Mouse (Mus musculus) stomach, embryonic 14.5 days (tissue): ENCODE measurements around the gene Pard3. TPM values are rescaled to one million over a fixed set of nuclear protein-coding genes. Genes with fewer than 3 reads are reported as not detected.

ENCODE experiments used
- ATAC-seq: fragments of 200-750 bp; cut with Nextera tagmentation; 2 replicates; pipeline ENCODE4 v1.8.0; 2017; ENCODE audit warnings: low read depth, moderate TSS enrichment; ENCODE audit not compliant: insufficient number of reproducible peaks, insufficient read depth, low FRiP score
- H3K27ac ChIP-seq: fragments of 300-500 bp; sonication (generic); 2 replicates; pipeline ENCODE4 v1.5.1; 2014; ENCODE audit warnings: mild to moderate bottlenecking, low read length, moderate library complexity, mixed read lengths
- H3K27me3 ChIP-seq: fragments of 300-500 bp; sonication (generic); 2 replicates; pipeline ENCODE4 v1.6.1; 2014; ENCODE audit warnings: low read length, control low read depth, mixed read lengths; ENCODE audit not compliant: control insufficient read depth, insufficient read depth
- H3K36me3 ChIP-seq: fragments of 300-500 bp; sonication (generic); 2 replicates; pipeline ENCODE4 v1.6.1; 2014; ENCODE audit warnings: mild to moderate bottlenecking, control low read depth, low read length, moderate library complexity, mixed read lengths; ENCODE audit not compliant: control insufficient read depth, insufficient read depth
- H3K4me1 ChIP-seq: fragments of 300-500 bp; sonication (generic); 2 replicates; pipeline ENCODE4 v1.6.1; 2014; ENCODE audit warnings: low read length, control low read depth, mixed read lengths; ENCODE audit not compliant: control insufficient read depth, insufficient read depth
- H3K4me2 ChIP-seq: fragments of 300-500 bp; sonication (generic); replicated peaks from 2 replicates; pipeline ENCODE4 v1.6.1; 2014; ENCODE audit warnings: low read depth, low read length, control low read depth
- H3K4me3 ChIP-seq: fragments of 300-500 bp; sonication (generic); 2 replicates; pipeline ENCODE4 v1.5.1; 2014; ENCODE audit warnings: low read depth, low read length, control low read depth
- H3K9ac ChIP-seq: fragments of 300-500 bp; sonication (generic); replicated peaks from 2 replicates; pipeline ENCODE4 v1.6.1; 2014; ENCODE audit warnings: low read depth, mild to moderate bottlenecking, control low read depth, low read length, moderate library complexity, mixed read lengths
- H3K9me3 ChIP-seq: fragments of 300-500 bp; sonication (generic); 2 replicates; pipeline ENCODE4 v1.6.1; 2016; ENCODE audit warnings: low read depth, low read length, control low read depth; ENCODE audit not compliant: control insufficient read depth
- WGBS: fragments of 180-500 bp; shearing (Covaris S2); extraction: QIAGEN DNeasy Blood & Tissue Kit; methylation state at CpG from one replicate; pipeline ENCODE4 v1.1.7; 2014; 5-methylcytosine and 5-hydroxymethylcytosine counted together
- polyA plus RNA-seq: library from polyadenylated mRNA; unstranded; fragments of >200 nt; fragmentation: Nextera tagmentation; extraction: Ambion mirVana; gene quantifications from 2 replicates; pipeline ENCODE4 v1.2.1, GENCODE M21; 2014

The Pard3 gene
- polyA plus RNA-seq, 1 experiment from 2014 or later, result 37.9 TPM

- WGBS, result 69% methylated on average over 13 of the region's 13 CpGs
- H3K4me1 ChIP-seq, result 0 out of 2 replicates have a peak, but pooled peaks cover 7% of the 10 kb centered on the region
- 0 out of 2 replicates have a peak overlapping the region, but pooled peaks have one; percentile 27 for H3K4me2 ChIP-seq
- H3K9me3 ChIP-seq, result no peaks in the 10 kb centered on the region
- no peak for ATAC-seq
- H3K27ac ChIP-seq, result no peak overlapping the region
- no peaks in the 10 kb centered on the region for H3K36me3 ChIP-seq
- no peak overlapping the region for H3K4me3 ChIP-seq
- H3K27me3 ChIP-seq, result no peaks in the 10 kb centered on the region
- no peak overlapping the region for H3K9ac ChIP-seq
These were observed 435.5 kb downstream of the Pard3 start for GRCm38 (mm10) chr8:127498997-127499719.

GRCm38 (mm10) chr8:127499720-127500114 is 436.0 kb downstream of the Pard3 start:
- Histone ChIP-seq H3K27ac (no peak overlapping the region), H3K9ac (no peak overlapping the region), H3K4me1 (0 out of 2 replicates have a peak, but pooled peaks cover 7% of the 10 kb centered on the region), H3K36me3 (no peaks in the 10 kb centered on the region), H3K9me3 (no peaks in the 10 kb centered on the region), H3K4me2 (peak overlapping the region; percentile 27), H3K4me3 (0 out of 2 replicates have a peak overlapping the region, but pooled peaks have one; percentile 0), H3K27me3 (no peaks in the 10 kb centered on the region)
- 49% methylated on average over 13 of the region's 13 CpGs for WGBS
- ATAC-seq, result no peak

- H3K4me2 ChIP-seq, result peak overlapping the region; percentile 27
- 19% methylated on average over 7 of the region's 7 CpGs for WGBS
- no peak for ATAC-seq
- H3K4me3 ChIP-seq, result 0 out of 2 replicates have a peak overlapping the region, but pooled peaks have one; percentile 0
- no peaks in the 10 kb centered on the region for H3K27me3 ChIP-seq
- H3K36me3 ChIP-seq, result no peaks in the 10 kb centered on the region
- 0 out of 2 replicates have a peak, but pooled peaks cover 7% of the 10 kb centered on the region for H3K4me1 ChIP-seq
- H3K9ac ChIP-seq, result no peak overlapping the region; the same call in 1 of the 2 replicates
- no peaks in the 10 kb centered on the region for H3K9me3 ChIP-seq
- H3K27ac ChIP-seq, result no peak overlapping the region
These were observed 436.5 kb downstream of the Pard3 start for GRCm38 (mm10) chr8:127500206-127500605.

GRCm38 (mm10) chr8:127501756-127502155 is 438.1 kb downstream of the Pard3 start:
- Histone ChIP-seq H3K36me3 (no peaks in the 10 kb centered on the region), H3K9ac (no peak overlapping the region), H3K4me3 (no peak overlapping the region), H3K27me3 (no peaks in the 10 kb centered on the region), H3K4me2 (no peak overlapping the region), H3K27ac (no peak overlapping the region), H3K9me3 (no peaks in the 10 kb centered on the region), H3K4me1 (0 out of 2 replicates have a peak, but pooled peaks cover 7% of the 10 kb centered on the region)
- ATAC-seq, result no peak
- 81% methylated on average over 1 of the region's 1 CpGs for WGBS

- Histone ChIP-seq H3K27me3 (no peaks in the 10 kb centered on the region), H3K36me3 (no peaks in the 10 kb centered on the region), H3K4me2 (no peak overlapping the region), H3K4me3 (no peak overlapping the region), H3K4me1 (no peaks in the 10 kb centered on the region), H3K27ac (no peak overlapping the region), H3K9ac (no peak overlapping the region), H3K9me3 (no peaks in the 10 kb centered on the region)
- WGBS, result 70% methylated on average over 1 of the region's 1 CpGs
- no peak for ATAC-seq
These were observed 441.6 kb downstream of the Pard3 start for GRCm38 (mm10) chr8:127505286-127505685.

GRCm38 (mm10) chr8:127506336-127506735 is 442.6 kb downstream of the Pard3 start:
- Histone ChIP-seq H3K27me3 (no peaks in the 10 kb centered on the region), H3K9me3 (no peaks in the 10 kb centered on the region), H3K4me2 (no peak overlapping the region), H3K36me3 (no peaks in the 10 kb centered on the region), H3K4me1 (no peaks in the 10 kb centered on the region), H3K27ac (no peak overlapping the region), H3K4me3 (no peak overlapping the region), H3K9ac (no peak overlapping the region)
- no peak for ATAC-seq
- WGBS, result 92% methylated on average over 1 of the region's 1 CpGs

- no peaks in the 10 kb centered on the region for H3K9me3 ChIP-seq
- WGBS, result 100% methylated on average over 1 of the region's 1 CpGs
- no peak overlapping the region for H3K4me3 ChIP-seq
- peaks cover 6% of the 10 kb centered on the region; the same call in 1 of the 2 replicates for H3K4me1 ChIP-seq
- ATAC-seq, result no peak
- no peaks in the 10 kb centered on the region for H3K27me3 ChIP-seq
- H3K27ac ChIP-seq, result no peak overlapping the region
- no peak overlapping the region for H3K4me2 ChIP-seq
- H3K36me3 ChIP-seq, result no peaks in the 10 kb centered on the region
- H3K9ac ChIP-seq, result no peak overlapping the region
These were observed 447.6 kb downstream of the Pard3 start for GRCm38 (mm10) chr8:127511341-127511740.

GRCm38 (mm10) chr8:127512001-127512573 is 448.4 kb downstream of the Pard3 start:
- no peaks in the 10 kb centered on the region for H3K27me3 ChIP-seq
- no peaks in the 10 kb centered on the region for H3K9me3 ChIP-seq
- no peak overlapping the region for H3K4me3 ChIP-seq
- no peaks in the 10 kb centered on the region for H3K36me3 ChIP-seq
- peaks cover 6% of the 10 kb centered on the region; the same call in 1 of the 2 replicates for H3K4me1 ChIP-seq
- no peak overlapping the region for H3K9ac ChIP-seq
- no peak for ATAC-seq
- WGBS, result 43% methylated on average over 1 of the region's 1 CpGs
- no peak overlapping the region for H3K4me2 ChIP-seq
- H3K27ac ChIP-seq, result no peak overlapping the region
